Mouse (Mus musculus): ENCODE results near the gene Tmem184b.

The Tmem184b gene

GRCm38 (mm10) chr15:79368861-79369440, 34.4 kb downstream of the Tmem184b start:
- in situ Hi-C loops (cut with MboI, MseI), result no loop called here

DNA sequence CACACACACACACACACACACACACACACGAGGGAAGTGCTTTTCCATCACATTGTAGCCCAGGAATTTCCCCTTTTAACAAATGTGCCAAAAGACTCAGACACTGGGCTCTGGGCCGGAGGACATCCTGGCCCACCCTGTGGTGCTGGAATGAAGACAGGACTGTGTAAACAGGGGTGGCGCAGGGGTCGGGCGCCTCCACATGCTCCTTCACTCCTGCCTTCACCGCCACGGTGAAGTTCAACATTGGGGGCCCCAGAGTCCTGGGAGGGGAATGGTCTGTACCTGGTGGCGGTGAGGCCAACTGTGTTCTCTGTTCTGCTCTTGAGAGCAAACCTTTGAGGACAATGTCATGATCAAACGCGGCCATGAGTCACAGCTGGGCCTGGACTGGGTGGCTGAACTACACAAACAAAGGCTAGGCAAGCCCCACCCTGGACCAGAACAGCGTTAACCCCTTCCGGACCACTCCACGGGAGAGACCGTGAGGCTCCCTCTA, 35.0 kb downstream of the Tmem184b start:
- in situ Hi-C loops (cut with MboI, MseI), result no loop called here

DNA sequence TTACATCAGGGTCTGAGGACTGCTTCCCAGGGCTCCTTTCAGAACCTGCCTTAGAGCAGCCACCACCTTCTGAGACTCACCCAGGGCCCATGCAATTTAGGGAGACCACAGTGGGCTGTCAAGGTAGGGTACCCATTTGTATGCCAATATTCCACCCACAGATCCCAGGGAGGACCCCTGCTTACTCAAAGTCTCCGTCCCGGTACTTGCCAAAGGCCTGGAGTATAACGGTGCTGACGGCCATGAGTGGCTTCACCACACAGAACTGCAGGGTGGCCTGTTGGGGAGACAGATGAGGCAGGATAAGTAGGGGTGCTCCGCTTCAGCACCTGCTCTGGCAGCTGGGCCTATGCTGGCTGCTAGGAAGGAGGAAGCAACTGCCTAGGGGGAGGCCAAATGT, 37.0 kb downstream of the Tmem184b start:
- in situ Hi-C loops (cut with MboI, MseI), result no loop called here

DNA sequence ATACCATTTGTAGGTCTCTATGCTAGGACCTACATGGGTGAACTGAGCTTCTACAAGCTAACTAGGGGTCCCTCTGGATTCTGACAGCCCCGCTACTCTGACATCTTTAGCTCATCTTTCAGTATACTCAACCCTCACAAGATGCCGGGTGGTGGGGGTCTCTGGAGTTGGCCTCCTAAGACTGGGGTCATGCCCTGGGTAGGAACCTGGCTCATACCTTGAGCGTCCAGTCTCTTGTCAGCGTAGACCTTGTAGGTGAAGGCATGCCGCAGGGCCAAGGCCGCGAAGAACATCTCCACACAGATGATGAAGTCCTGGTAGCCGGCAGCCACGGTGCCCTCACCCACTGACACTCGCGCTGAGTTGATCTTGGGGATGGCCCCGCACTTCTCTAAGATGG, 38.3 kb downstream of the Tmem184b start:
- in situ Hi-C loops (cut with MboI, MseI), result no loop called here

- in situ Hi-C loops (cut with MboI, MseI), result no loop called here
Measured at GRCm38 (mm10) chr15:79364120-79364519, 39.2 kb downstream of the Tmem184b start.

DNA sequence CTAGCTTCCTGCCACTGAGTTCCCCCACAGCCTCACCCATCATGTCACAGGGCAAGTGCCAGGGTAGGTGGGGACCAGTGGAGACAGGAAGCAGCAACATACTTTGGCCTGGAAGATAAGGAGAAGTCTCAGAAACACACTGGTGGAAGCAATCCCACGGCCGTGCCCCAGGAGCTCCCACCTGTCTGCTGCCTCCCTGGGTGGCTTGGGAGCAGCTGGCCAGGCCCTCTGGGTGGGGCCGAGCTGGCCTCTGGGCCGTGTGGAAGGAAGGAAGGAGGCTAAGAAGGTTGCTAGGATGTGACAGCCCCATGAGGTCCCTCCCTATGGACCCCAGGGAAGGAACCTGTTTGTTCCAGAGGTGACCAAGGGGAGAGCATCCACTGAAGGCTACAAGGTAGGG, 42.3 kb downstream of the Tmem184b start:
- in situ Hi-C loops (cut with MboI, MseI), result no loop called here

- in situ Hi-C loops (cut with MboI, MseI), result no loop called here
Measured at GRCm38 (mm10) chr15:79360371-79360770, 43.0 kb downstream of the Tmem184b start.

- in situ Hi-C loops (cut with MboI, MseI), result no loop called here
Measured at GRCm38 (mm10) chr15:79359954-79360353, 43.4 kb downstream of the Tmem184b start.

- in situ Hi-C loops (cut with MboI, MseI), result no loop called here
Measured at GRCm38 (mm10) chr15:79357974-79358690, 45.2 kb downstream of the Tmem184b start.

DNA sequence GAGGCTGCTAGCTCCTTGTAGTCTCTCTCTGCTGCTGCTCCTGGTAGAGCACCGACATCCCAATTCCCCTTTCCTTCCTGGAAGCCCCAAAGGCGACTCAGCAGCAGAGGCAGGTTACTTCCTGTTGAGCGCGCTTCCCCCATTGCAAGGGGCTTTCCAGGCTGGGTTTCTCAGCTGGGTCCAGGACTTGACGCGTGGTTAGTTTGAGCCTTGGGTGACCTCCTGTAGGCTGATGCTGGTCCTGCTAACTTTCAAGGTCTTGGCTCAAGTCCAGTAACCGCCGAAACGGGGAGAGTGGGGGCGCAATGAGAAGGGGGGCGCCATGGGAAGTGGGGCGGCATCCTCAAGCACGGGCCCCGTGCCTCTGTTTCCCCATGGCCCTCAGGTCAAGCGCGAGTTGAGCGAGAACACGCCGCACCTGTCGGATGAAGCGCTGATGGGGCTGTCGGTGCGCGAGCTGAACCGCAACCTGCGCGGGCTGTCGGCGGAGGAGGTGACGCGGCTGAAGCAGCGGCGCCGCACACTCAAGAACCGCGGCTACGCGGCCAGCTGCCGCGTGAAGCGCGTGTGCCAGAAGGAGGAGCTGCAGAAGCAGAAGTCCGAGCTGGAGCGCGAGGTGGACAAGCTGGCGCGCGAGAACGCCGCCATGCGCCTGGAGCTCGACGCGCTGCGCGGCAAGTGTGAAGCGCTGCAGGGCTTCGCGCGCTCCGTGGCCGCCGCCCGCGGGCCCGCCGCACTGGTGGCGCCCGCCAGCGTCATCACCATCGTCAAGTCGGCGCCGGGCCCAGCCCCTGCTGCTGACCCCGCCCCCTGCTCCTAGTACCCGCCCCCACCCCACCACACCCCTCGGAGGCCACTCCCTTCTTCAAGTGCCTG, 46.1 kb downstream of the Tmem184b start:
- in situ Hi-C loops (cut with MboI, MseI), result no loop called here

DNA sequence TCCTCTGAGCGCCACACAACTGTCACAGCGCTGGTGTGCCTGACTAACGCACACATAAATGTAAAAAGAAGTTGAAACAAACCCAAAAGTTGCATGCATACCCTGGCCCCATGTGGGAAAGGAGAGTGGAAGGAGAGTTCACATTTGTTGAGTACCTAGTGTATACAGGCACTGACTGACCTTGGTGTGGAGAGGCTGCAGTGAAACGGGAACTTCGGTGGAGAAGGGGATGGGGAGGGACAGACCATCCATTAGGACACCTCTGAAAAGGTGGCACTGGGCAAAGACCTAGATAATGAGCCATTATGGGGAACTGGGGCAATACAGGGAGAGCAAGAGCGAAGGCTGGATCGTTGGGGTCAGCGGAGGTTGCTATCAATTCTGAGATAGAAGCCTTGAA, 46.9 kb downstream of the Tmem184b start:
- in situ Hi-C loops (cut with MboI, MseI), result no loop called here

DNA sequence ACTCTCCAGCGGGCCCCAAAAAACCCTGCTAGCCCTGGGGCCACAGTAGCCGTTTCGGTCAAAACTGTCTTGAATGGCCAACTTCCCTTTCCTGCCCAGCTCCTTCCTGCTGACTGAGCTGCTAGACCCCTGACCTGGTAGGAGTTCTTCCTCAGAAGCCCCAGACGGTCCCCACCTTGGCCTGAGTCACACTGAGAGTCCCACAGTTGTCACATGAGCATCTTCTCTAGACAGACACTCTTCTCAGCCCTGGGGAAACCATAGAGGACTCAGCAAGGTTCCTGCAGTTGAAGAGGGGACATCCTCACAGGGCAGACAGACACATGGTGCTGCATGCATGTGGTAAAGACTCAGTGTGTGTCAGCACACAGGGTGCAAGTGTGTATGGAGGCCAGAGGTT, 48.8 kb downstream of the Tmem184b start:
- in situ Hi-C loops (cut with MboI, MseI), result no loop called here

GRCm38 (mm10) chr15:79353690-79354305, 49.6 kb downstream of the Tmem184b start:
- in situ Hi-C loops (cut with MboI, MseI), result no loop called here

- in situ Hi-C loops (cut with MboI, MseI), result no loop called here
Measured at GRCm38 (mm10) chr15:79352479-79352878, 50.9 kb downstream of the Tmem184b start.

DNA sequence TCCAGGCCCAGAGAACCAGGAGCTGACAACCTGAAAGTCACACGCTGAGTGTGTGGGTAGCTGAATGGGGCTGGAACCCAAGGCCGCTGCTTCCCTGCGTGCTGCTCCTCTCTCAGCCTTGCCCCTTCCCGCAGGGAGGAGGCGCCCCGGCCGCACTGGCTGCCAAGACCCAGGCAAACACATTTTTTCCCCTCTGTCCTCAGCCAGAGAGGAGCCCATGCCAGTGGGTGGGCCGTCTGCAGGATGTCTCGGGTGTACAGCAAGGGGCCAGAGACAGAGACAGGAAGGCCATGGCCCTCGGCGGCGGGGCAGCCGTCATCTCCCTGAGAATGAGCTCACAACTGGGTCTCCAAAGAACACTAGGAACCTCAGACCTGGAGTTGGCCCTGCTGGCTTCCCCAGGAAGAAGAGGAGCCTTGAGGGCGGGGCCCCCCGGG, 52.0 kb downstream of the Tmem184b start:
- in situ Hi-C loops (cut with MboI, MseI), result no loop called here

GRCm38 (mm10) chr15:79350866-79351265, 52.5 kb downstream of the Tmem184b start:
- in situ Hi-C loops (cut with MboI, MseI), result no loop called here

- in situ Hi-C loops (cut with MboI, MseI), result no loop called here
Measured at GRCm38 (mm10) chr15:79348651-79349050, 54.7 kb downstream of the Tmem184b start.

- in situ Hi-C loops (cut with MboI, MseI), result no loop called here
Measured at GRCm38 (mm10) chr15:79347845-79348506, 55.4 kb downstream of the Tmem184b start.

- in situ Hi-C loops (cut with MboI, MseI), result no loop called here
Measured at GRCm38 (mm10) chr15:79347165-79347844, 56.1 kb downstream of the Tmem184b start.

DNA sequence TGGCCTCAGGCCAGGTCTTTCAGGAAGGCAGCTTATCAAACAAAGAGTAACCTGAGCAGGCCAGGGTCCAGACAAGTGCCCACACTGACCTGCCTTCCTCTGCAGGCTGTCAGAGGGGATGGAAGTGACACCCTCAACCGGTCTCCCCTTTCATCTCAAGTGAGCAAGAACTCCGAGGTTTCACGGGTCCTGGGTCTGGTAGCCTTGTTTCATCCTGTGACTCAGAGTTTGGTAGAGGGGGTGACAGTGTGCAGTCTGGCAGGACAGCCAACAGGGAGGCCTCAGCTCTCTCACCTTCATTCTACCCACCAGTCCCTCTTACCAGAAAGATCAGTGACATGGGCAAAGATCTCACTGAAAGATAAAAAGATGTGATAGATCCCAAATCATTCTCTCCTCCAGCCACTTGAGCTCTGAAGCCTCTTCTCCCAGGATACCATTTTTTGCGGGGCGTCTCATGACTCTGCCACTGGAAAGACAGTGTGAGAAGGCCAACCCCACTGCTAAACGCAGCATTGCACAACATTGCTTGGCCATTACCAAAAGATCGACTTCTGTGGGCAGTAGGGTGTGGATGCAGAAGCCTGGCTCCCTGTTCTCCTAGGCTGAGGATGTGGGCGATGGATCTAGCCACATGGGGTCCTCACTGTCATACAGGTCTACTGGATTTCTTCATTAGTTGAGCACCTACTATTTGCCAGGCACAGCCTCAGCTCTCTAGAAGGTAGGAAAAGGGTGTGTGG, 57.1 kb downstream of the Tmem184b start, which contains the start of gene Maff:
Maff (plus strand) TSS at position 571 of the 743 bp plus-strand sequence.
- in situ Hi-C loops (cut with MboI, MseI), result no loop called here

All from T-helper 2 cell (primary cell).